Mouse (Mus musculus) MEL (cell line): ENCODE results near the gene Nfe2. TPM values are rescaled to one million over a fixed set of nuclear protein-coding genes. Genes with fewer than 3 reads are reported as not detected.

Experiments
- DNase-seq: peaks from one replicate; pipeline ENCODE4 v3.0.0; 2011; ENCODE audit warnings: low read depth, low spot score
- H3K27ac ChIP-seq: 2 replicates; pipeline ENCODE4 v1.5.1; 2012; ENCODE audit warnings: low read depth, mild to moderate bottlenecking, control low read depth, low read length, moderate library complexity; ENCODE audit not compliant: control insufficient read depth
- H3K27me3 ChIP-seq, 2 experiments: fragments of 150-350 bp in 1 of 2; sonication (generic) in 1 of 2; 2 replicates each; pipeline ENCODE4 v1.6.1; 2012; ENCODE audit warnings: low read length in 2 of 2, mild to moderate bottlenecking in 2 of 2, improper control_type of control experiment in 1 of 2, moderate library complexity in 1 of 2; ENCODE audit not compliant: insufficient read depth in 2 of 2, control insufficient read depth in 1 of 2
- H3K36me3 ChIP-seq, 2 experiments: 2 replicates each; pipeline ENCODE4 v1.6.1; 2012 to 2014; ENCODE audit warnings: low read length in 2 of 2, improper control_type of control experiment in 1 of 2, inconsistent platforms in 1 of 2, mild to moderate bottlenecking in 1 of 2; ENCODE audit not compliant: insufficient read depth in 2 of 2, control insufficient read depth in 1 of 2
- H3K4me1 ChIP-seq, 2 experiments: fragments of 150-350 bp in 1 of 2; sonication (generic) in 1 of 2; 2 replicates each; pipeline ENCODE4 v1.6.1; 2012; ENCODE audit warnings: low read length in 2 of 2, improper control_type of control experiment in 1 of 2, mild to moderate bottlenecking in 1 of 2; ENCODE audit not compliant: insufficient read depth in 2 of 2, control insufficient read depth in 1 of 2
- H3K4me3 ChIP-seq, 2 experiments: fragments of 150-350 bp in 1 of 2; sonication (generic) in 1 of 2; 2 replicates each; pipeline ENCODE4 v1.5.1; 2012; ENCODE audit warnings: low read depth in 2 of 2, low read length in 2 of 2, mild to moderate bottlenecking in 2 of 2, moderate library complexity in 2 of 2, control low read depth in 1 of 2, improper control_type of control experiment in 1 of 2; ENCODE audit not compliant: control insufficient read depth in 1 of 2, insufficient read depth in 1 of 2
- H3K79me2 ChIP-seq: 2 replicates; pipeline ENCODE4 v1.6.1; 2012; ENCODE audit warnings: mild to moderate bottlenecking, low read length, moderate library complexity; ENCODE audit not compliant: control insufficient read depth, poor library complexity, insufficient read depth
- H3K9ac ChIP-seq: 2 replicates; pipeline ENCODE4 v1.6.1; 2012; ENCODE audit warnings: low read depth, mild to moderate bottlenecking, control low read depth, low read length, moderate library complexity; ENCODE audit not compliant: control insufficient read depth, poor library complexity, severe bottlenecking
- H3K9me3 ChIP-seq: fragments of 150-350 bp; sonication (generic); replicated peaks from 2 replicates; pipeline ENCODE4 v1.6.1; 2012; ENCODE audit warnings: mild to moderate bottlenecking, low read length, improper control_type of control experiment, moderate library complexity; ENCODE audit not compliant: insufficient read depth
- CHD2 ChIP-seq: IDR thresholded peaks from 2 replicates; pipeline ENCODE4 v1.6.1; 2011; ENCODE audit warnings: low read length, improper control_type of control experiment
- CTCF ChIP-seq, 3 experiments: IDR thresholded peaks in 2 of 3; conservative IDR thresholded peaks in 1 of 3; 2 replicates each; pipeline ENCODE4 v1.5.1; 2011 to 2012; ENCODE audit warnings: low read length in 3 of 3, low read depth in 2 of 3, mild to moderate bottlenecking in 2 of 3, improper control_type of control experiment in 1 of 3, inconsistent platforms in 1 of 3, mixed read lengths in 1 of 3, moderate library complexity in 1 of 3; ENCODE audit not compliant: control insufficient read depth in 1 of 3, insufficient read depth in 1 of 3, poor library complexity in 1 of 3, severe bottlenecking in 1 of 3
- GABPA ChIP-seq: IDR thresholded peaks from 2 replicates; pipeline ENCODE4 v1.6.1; 2012; ENCODE audit warnings: low read depth, mild to moderate bottlenecking, inconsistent platforms, low read length, improper control_type of control experiment, moderate library complexity
- KAT2A ChIP-seq: conservative IDR thresholded peaks from 2 replicates; pipeline ENCODE4 v1.6.1; 2012; ENCODE audit warnings: low read depth, low read length, improper control_type of control experiment, inconsistent platforms
- MAFK ChIP-seq: IDR thresholded peaks from 2 replicates; pipeline ENCODE4 v1.6.1; 2011; ENCODE audit warnings: low read depth, mild to moderate bottlenecking, low read length, improper control_type of control experiment, borderline replicate concordance
- MAZ ChIP-seq: IDR thresholded peaks from 2 replicates; pipeline ENCODE4 v1.6.1; 2012; ENCODE audit warnings: low read depth, mild to moderate bottlenecking, inconsistent platforms, low read length, improper control_type of control experiment
- MEF2A ChIP-seq: IDR thresholded peaks from 2 replicates; pipeline ENCODE4 v1.6.1; 2014; ENCODE audit warnings: low read depth, mild to moderate bottlenecking, inconsistent platforms, low read length, improper control_type of control experiment; ENCODE audit not compliant: poor library complexity, insufficient replicate concordance, severe bottlenecking; ENCODE audit errors: extremely low read depth
- MYC ChIP-seq: IDR thresholded peaks from 2 replicates; pipeline ENCODE4 v1.6.1; 2011; ENCODE audit warnings: low read depth, mild to moderate bottlenecking, low read length, improper control_type of control experiment, moderate library complexity
- NELFE ChIP-seq: IDR thresholded peaks from 2 replicates; pipeline ENCODE4 v1.6.1; 2011; ENCODE audit warnings: low read depth, low read length, improper control_type of control experiment
- POLR2A ChIP-seq, 2 experiments: IDR thresholded peaks; 2 replicates each; pipeline ENCODE4 v1.6.1; 2011 to 2012; ENCODE audit warnings: low read length in 2 of 2, mild to moderate bottlenecking in 2 of 2, control low read depth in 1 of 2, improper control_type of control experiment in 1 of 2, low read depth in 1 of 2, moderate library complexity in 1 of 2; ENCODE audit not compliant: control insufficient read depth in 1 of 2, insufficient read depth in 1 of 2, poor library complexity in 1 of 2
- POLR2AphosphoS2 ChIP-seq: IDR thresholded peaks from 2 replicates; pipeline ENCODE4 v1.6.1; 2011; ENCODE audit warnings: low read length, improper control_type of control experiment
- RAD21 ChIP-seq: IDR thresholded peaks from 2 replicates; pipeline ENCODE4 v1.6.1; 2011; ENCODE audit warnings: mild to moderate bottlenecking, low read depth, low read length, improper control_type of control experiment
- RCOR1 ChIP-seq: IDR thresholded peaks from 2 replicates; pipeline ENCODE4 v1.6.1; 2012; ENCODE audit warnings: low read depth, mild to moderate bottlenecking, inconsistent platforms, low read length, improper control_type of control experiment
- SIN3A ChIP-seq: IDR thresholded peaks from 2 replicates; pipeline ENCODE4 v1.6.1; 2012; ENCODE audit warnings: low read length, improper control_type of control experiment, inconsistent platforms
- SMC3 ChIP-seq: IDR thresholded peaks from 2 replicates; pipeline ENCODE4 v1.6.1; 2011; ENCODE audit warnings: low read depth, low read length, improper control_type of control experiment
- TBP ChIP-seq: IDR thresholded peaks from 2 replicates; pipeline ENCODE4 v1.8.0; 2011; ENCODE audit warnings: low read depth, low read length, improper control_type of control experiment
- TCF12 ChIP-seq: IDR thresholded peaks from 2 replicates; pipeline ENCODE4 v1.6.1; 2014; ENCODE audit warnings: low read depth, mild to moderate bottlenecking, inconsistent platforms, low read length, improper control_type of control experiment, moderate library complexity
- USF2 ChIP-seq, 2 experiments: IDR thresholded peaks; 2 replicates each; pipeline ENCODE4 v1.6.1; 2011 to 2012; ENCODE audit warnings: improper control_type of control experiment in 2 of 2, low read length in 2 of 2, borderline replicate concordance in 1 of 2, inconsistent platforms in 1 of 2, low read depth in 1 of 2, mild to moderate bottlenecking in 1 of 2; ENCODE audit not compliant: insufficient read depth in 1 of 2
- ZC3H11A ChIP-seq: IDR thresholded peaks from 2 replicates; pipeline ENCODE4 v1.6.1; 2012; ENCODE audit warnings: low read depth, mild to moderate bottlenecking, inconsistent platforms, low read length, improper control_type of control experiment
- ZMIZ1 ChIP-seq: IDR thresholded peaks from 2 replicates; pipeline ENCODE4 v1.6.1; 2012; ENCODE audit warnings: low read depth, mild to moderate bottlenecking, inconsistent platforms, low read length, improper control_type of control experiment, moderate library complexity
- ZNF384 ChIP-seq: IDR thresholded peaks from 2 replicates; pipeline ENCODE4 v1.6.1; 2012; ENCODE audit warnings: low read depth, mild to moderate bottlenecking, inconsistent platforms, low read length, improper control_type of control experiment
- polyA plus RNA-seq, 2 experiments: library from polyadenylated mRNA; stranded (reverse) in 1 of 2; unstranded in 1 of 2; fragments of >175 nt in 1 of 2; fragments of >200 nt in 1 of 2; gene quantifications; 2 replicates each; pipeline versions ENCODE4 v1.2.1 to v1.2.4; 2012; ENCODE audit warnings: low replicate concordance in 2 of 2, low read depth in 1 of 2; ENCODE audit not compliant: insufficient read length in 2 of 2, insufficient read depth in 1 of 2, missing spikeins in 1 of 2
- total RNA-seq: library from RNA; depleted of rRNA; stranded (reverse); fragments of 300-350 nt; gene quantifications from 2 replicates; pipeline ENCODE4 v1.2.3, GENCODE M21; 2012

Gene Nfe2
- total and polyA plus RNA-seq, 3 experiments = 74.6 to 103 TPM; not detected in 1

DNA sequence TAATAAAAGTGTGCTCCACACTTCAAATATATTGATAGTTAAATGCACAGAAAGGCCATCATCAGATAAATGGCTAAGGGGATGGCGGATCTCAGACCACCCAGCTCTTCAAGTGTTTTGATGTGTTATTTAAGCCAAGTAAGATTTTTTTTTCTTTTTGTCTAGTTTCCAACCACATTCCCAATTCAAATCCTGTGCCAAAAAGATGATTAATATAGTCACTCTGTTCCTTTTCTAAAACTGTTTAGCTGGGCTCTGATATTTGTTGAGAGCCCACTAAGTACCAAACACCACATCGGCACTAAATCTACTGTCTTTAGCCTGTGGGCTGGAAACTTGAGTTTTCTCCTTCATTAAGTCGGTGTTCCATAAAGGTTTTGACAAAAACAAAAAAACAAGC lies 31.2 kb downstream of the Nfe2 start:
- Histone ChIP-seq H3K27me3 (no peaks in the 10 kb centered on the region), H3K9me3 (no peaks in the 10 kb centered on the region), H3K4me3 (no peak overlapping the region), H3K9ac (no peak overlapping the region), H3K79me2 (peaks cover 26% of the 10 kb centered on the region), H3K27ac (no peak overlapping the region), H3K4me1 (peaks cover 0 to 4% of the 10 kb centered on the region in 2 experiments; a peak in 1 of 4 replicates), H3K36me3 (peaks cover 2% of the 10 kb centered on the region in 2 experiments)
- DNase-seq = no peak
- TF ChIP-seq MEF2A (no peak), ZC3H11A (no peak), MAFK (no peak), MAZ (no peak), KAT2A (no peak), POLR2AphosphoS2 (no peak), POLR2A (IDR thresholded peaks at IDR 0.05; ENCODE audit: control insufficient read depth in 1 of 2, insufficient read depth in 1 of 2, low read depth in 1 of 2, low read length in 2 of 2, poor library complexity in 1 of 2) (no peak), ZMIZ1 (no peak)

DNA sequence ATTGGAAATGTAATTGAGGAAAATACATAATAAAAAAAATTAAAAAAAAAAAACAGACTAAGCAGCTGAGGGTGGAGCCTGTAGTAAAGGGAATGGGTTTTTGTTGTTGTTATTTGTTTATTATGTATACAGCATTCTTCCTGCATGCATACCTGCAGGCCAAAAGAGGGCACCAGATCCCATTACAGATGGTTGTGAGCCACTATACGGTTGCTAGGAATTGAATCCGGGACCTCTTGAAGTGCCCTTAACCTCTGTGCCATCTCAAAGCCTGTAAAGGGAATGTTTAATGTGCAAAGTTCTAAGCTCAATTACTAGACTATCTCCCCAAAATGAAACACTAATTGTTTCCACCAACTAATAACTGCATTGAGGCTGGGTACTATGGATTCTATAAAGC lies 34.0 kb downstream of the Nfe2 start:
- H3K4me3 ChIP-seq = no peak overlapping the region
- H3K79me2 ChIP-seq = peaks cover 32% of the 10 kb centered on the region
- H3K9me3 ChIP-seq = no peaks in the 10 kb centered on the region
- H3K27ac ChIP-seq = no peak overlapping the region
- TF ChIP-seq MYC = no peak
- TF ChIP-seq CTCF (IDR thresholded peaks at IDR 0.05 in 2 of 3, conservative IDR thresholded peaks at IDR 0.05 in 1 of 3; ENCODE audit: control insufficient read depth in 1 of 3, insufficient read depth in 1 of 3, low read depth in 2 of 3, low read length in 3 of 3, poor library complexity in 1 of 3, severe bottlenecking in 1 of 3) = peak in 1 of 3 experiments; percentile 17; a peak in 1 of 6 replicates
- TF ChIP-seq, all 39 proteins: peak for 1
- Histone ChIP-seq H3K27me3 (no peaks in the 10 kb centered on the region), H3K9ac (no peak overlapping the region), H3K36me3 (peaks cover 0 to 2% of the 10 kb centered on the region in 2 experiments; a peak in 3 of 4 replicates), H3K4me1 (peaks cover 0 to 2% of the 10 kb centered on the region in 2 experiments; a peak in 1 of 4 replicates)
- DNase-seq = no peak

- TF ChIP-seq RCOR1 = no peak
- no peak for TF ChIP-seq SIN3A
- no peak for TF ChIP-seq SMC3
- no peak for TF ChIP-seq TBP
- TF ChIP-seq TCF12 = no peak
- no peak for TF ChIP-seq ZNF384
- no peak for TF ChIP-seq CHD2
- TF ChIP-seq POLR2A (IDR thresholded peaks at IDR 0.05; ENCODE audit: control insufficient read depth in 1 of 2, insufficient read depth in 1 of 2, low read depth in 1 of 2, low read length in 2 of 2, poor library complexity in 1 of 2) = no peak
- no peak for TF ChIP-seq GABPA
- TF ChIP-seq MEF2A = no peak
- no peak for TF ChIP-seq KAT2A
- no peak for TF ChIP-seq MAFK
- no peak for TF ChIP-seq USF2 (IDR thresholded peaks at IDR 0.05; ENCODE audit: borderline replicate concordance in 1 of 2, insufficient read depth in 1 of 2, low read depth in 1 of 2, low read length in 2 of 2)
- no peak for TF ChIP-seq NELFE
- no peak for TF ChIP-seq MYC
- TF ChIP-seq RAD21 = no peak
- H3K4me3 ChIP-seq = no peak overlapping the region
- no peak overlapping the region for H3K9ac ChIP-seq
- peaks cover 0 to 5% of the 10 kb centered on the region in 2 experiments; a peak in 2 of 4 replicates for H3K4me1 ChIP-seq
- no peaks in the 10 kb centered on the region for H3K27me3 ChIP-seq
- H3K36me3 ChIP-seq = peaks cover 2 to 4% of the 10 kb centered on the region in 2 experiments; a peak in 3 of 4 replicates
- H3K27ac ChIP-seq = no peak overlapping the region
- no peak for DNase-seq
- no peaks in the 10 kb centered on the region for H3K9me3 ChIP-seq
- peaks cover 27% of the 10 kb centered on the region for H3K79me2 ChIP-seq
Observed at GRCm38 (mm10) chr15:103221386-103221785, 36.8 kb downstream of the Nfe2 start.
